Mouse (Mus musculus): ENCODE data around the gene Suz12.

DNA sequence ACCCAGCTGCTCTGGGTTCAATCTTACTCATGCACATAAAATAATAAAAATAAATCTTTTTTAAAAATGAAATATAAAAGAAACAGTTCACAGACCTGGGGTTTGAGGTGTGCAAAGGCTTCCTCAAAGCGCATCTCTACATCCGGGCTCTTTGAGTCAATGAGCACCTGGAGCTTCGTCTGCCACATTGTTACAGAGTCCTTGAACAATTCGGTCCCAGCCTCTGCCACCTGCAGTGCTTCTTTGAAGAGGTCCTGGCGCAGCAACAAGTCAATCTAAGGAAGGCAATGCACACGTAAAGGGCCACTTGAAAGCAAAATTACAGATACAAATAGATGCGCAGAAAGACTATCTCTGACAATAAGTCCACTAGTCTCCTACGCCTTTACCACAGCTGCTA lies 49.8 kb upstream of the Suz12 start:
- TF ChIP-seq GATA1 (IDR thresholded peaks at IDR 0.05; ENCODE audit: borderline replicate concordance, low read length): no peak
- no peak for TF ChIP-seq FLI1 (IDR thresholded peaks at IDR 0.05; ENCODE audit: low read length)

Measured in megakaryocyte, embryonic 14.5 days (primary cell).